Mouse (Mus musculus) hindbrain, postnatal 0 days (tissue): ENCODE results near the gene Chst7. TPM values are rescaled to one million over a fixed set of nuclear protein-coding genes. Genes with fewer than 3 reads are reported as not detected.
A peak's percentile ranks its signal among the peaks of the same experiment; 100 is the strongest.

Experiments used
- ATAC-seq: fragments of 200-750 bp; cut with Nextera tagmentation; 2 replicates; pipeline ENCODE4 v1.8.0; 2017; ENCODE audit warnings: mild to moderate bottlenecking, moderate TSS enrichment, moderate library complexity
- DNase-seq: peaks from one replicate; pipeline ENCODE4 v3.0.0-alpha.2; 2015; ENCODE audit warnings: low spot score
- H3K27ac ChIP-seq: fragments of 300-500 bp; sonication (generic); 2 replicates; pipeline ENCODE4 v1.5.1; 2014; ENCODE audit warnings: mild to moderate bottlenecking
- H3K27me3 ChIP-seq: fragments of 300-500 bp; sonication (generic); 2 replicates; pipeline ENCODE4 v1.6.1; 2014; ENCODE audit warnings: low read length, mixed read lengths; ENCODE audit not compliant: insufficient read depth
- H3K36me3 ChIP-seq: fragments of 300-500 bp; sonication (generic); 2 replicates; pipeline ENCODE4 v1.6.1; 2014; ENCODE audit warnings: low read length, mixed read lengths; ENCODE audit not compliant: insufficient read depth
- H3K4me1 ChIP-seq: fragments of 300-500 bp; sonication (generic); 2 replicates; pipeline ENCODE4 v1.6.1; 2014; ENCODE audit warnings: antibody characterized with exemption, low read length, mixed read lengths; ENCODE audit not compliant: insufficient read depth
- H3K4me2 ChIP-seq: fragments of 300-500 bp; sonication (generic); 2 replicates; pipeline ENCODE4 v1.6.1; 2014; ENCODE audit warnings: low read depth, mild to moderate bottlenecking, low read length, moderate library complexity, mixed read lengths
- H3K4me3 ChIP-seq: fragments of 300-500 bp; sonication (generic); 2 replicates; pipeline ENCODE4 v1.5.1; 2014; ENCODE audit warnings: low read length
- H3K9ac ChIP-seq: fragments of 300-500 bp; sonication (generic); replicated peaks from 2 replicates; pipeline ENCODE4 v1.6.1; 2014; ENCODE audit warnings: mild to moderate bottlenecking, low read length, moderate library complexity, mixed read lengths
- H3K9me3 ChIP-seq: fragments of 300-500 bp; sonication (generic); 2 replicates; pipeline ENCODE4 v1.6.1; 2016; ENCODE audit warnings: low read length, mixed read lengths
- CTCF ChIP-seq: IDR thresholded peaks from 2 replicates; pipeline ENCODE4 v1.5.1; 2016; ENCODE audit warnings: antibody characterized with exemption, control low read depth, low read depth
- WGBS: fragments of 180-500 bp; shearing (Covaris S2); extraction: QIAGEN DNeasy Blood & Tissue Kit; methylation state at CpG from one replicate; pipeline ENCODE4 v1.1.7; 2014; 5-methylcytosine and 5-hydroxymethylcytosine counted together
- polyA plus RNA-seq: library from polyadenylated mRNA; unstranded; fragments of >200 nt; fragmentation: Nextera tagmentation; extraction: Ambion mirVana; gene quantifications from 2 replicates; pipeline ENCODE4 v1.2.1, GENCODE M21; 2015
- total RNA-seq: library from RNA; depleted of rRNA; stranded (reverse); fragments of >200 nt; gene quantifications from 2 replicates; pipeline ENCODE4 v1.2.3, GENCODE M21; 2014; rRNA removed

The Chst7 gene
- total and polyA plus RNA-seq, 2 experiments from 2014 or later = 7.7 to 15.0 TPM

- DNase-seq (peak; percentile 3), ATAC-seq (no peak)
- Histone ChIP-seq H3K36me3 (no peaks in the 10 kb centered on the region), H3K9me3 (no peaks in the 10 kb centered on the region), H3K4me1 (no peaks in the 10 kb centered on the region), H3K27me3 (no peaks in the 10 kb centered on the region), H3K27ac (no peak overlapping the region), H3K4me2 (no peak overlapping the region), H3K4me3 (no peak overlapping the region), H3K9ac (no peak overlapping the region)
- no peak for TF ChIP-seq CTCF
Observed at GRCm38 (mm10) chrX:20066636-20067035, 7.3 kb downstream of the Chst7 start.

DNA sequence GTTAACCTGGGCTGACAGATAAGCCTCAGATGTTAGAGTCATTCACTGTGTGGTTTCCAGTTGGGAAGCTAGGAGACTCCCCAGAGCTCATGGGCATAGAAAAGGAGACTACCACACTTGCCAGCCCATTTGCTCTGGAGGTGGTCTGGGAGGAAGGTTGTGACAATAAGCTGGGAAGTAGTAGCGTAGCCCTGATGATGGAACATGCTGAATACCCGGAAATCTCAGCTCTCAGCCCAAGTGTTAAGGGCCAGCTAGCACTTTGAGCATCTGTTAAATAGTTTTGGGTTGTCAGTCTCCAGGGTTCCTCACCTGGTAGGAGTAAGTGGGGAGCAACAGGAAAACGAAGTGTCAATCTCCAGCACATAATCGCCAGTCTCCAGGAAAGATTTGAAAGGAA is 10.8 kb downstream of the Chst7 start:
- no peak for ATAC-seq
- Histone ChIP-seq H3K27me3 (no peaks in the 10 kb centered on the region), H3K4me1 (no peaks in the 10 kb centered on the region), H3K4me3 (no peak overlapping the region), H3K9me3 (no peaks in the 10 kb centered on the region), H3K9ac (no peak overlapping the region), H3K27ac (no peak overlapping the region), H3K4me2 (no peak overlapping the region), H3K36me3 (no peaks in the 10 kb centered on the region)
- WGBS = 65% methylated on average over 4 of the region's 4 CpGs
- no peak for TF ChIP-seq CTCF
- DNase-seq = no peak

DNA sequence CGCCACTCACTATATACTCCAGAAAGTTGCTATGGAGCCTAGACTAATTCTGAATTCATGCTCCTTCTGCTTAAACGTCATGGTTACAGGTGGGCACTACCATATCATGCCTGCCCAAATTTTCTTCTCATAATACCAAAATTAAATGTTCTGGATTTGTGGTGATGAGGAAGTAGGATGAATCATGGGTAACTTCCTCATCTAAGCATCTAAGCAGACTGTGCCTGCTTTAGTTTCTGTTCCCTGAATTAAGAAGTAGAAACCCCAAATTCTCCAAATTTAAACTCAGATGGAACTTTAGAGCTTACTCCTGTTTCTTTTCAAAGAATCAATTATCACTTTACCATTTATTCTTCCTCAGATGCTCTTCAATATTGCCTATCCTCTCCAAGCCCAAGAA is 58.4 kb downstream of the Chst7 start:
- no peaks in the 10 kb centered on the region for H3K9me3 ChIP-seq
- no peaks in the 10 kb centered on the region for H3K4me1 ChIP-seq
- ATAC-seq (no peak), DNase-seq (no peak)
- H3K4me3 ChIP-seq = no peak overlapping the region
- no peak overlapping the region for H3K27ac ChIP-seq
- WGBS = 69% methylated on average over 2 of the region's 2 CpGs
- H3K9ac ChIP-seq = no peak overlapping the region
- H3K4me2 ChIP-seq = no peak overlapping the region
- no peaks in the 10 kb centered on the region for H3K36me3 ChIP-seq
- no peak for TF ChIP-seq CTCF
- H3K27me3 ChIP-seq = no peaks in the 10 kb centered on the region

GRCm38 (mm10) chrX:20125481-20125880 is 66.1 kb downstream of the Chst7 start:
- Histone ChIP-seq H3K27me3 (no peaks in the 10 kb centered on the region), H3K36me3 (no peaks in the 10 kb centered on the region), H3K27ac (no peak overlapping the region), H3K4me1 (no peaks in the 10 kb centered on the region), H3K9me3 (no peaks in the 10 kb centered on the region), H3K4me2 (no peak overlapping the region), H3K9ac (no peak overlapping the region), H3K4me3 (no peak overlapping the region)
- no peak for ATAC-seq
- DNase-seq = no peak
- WGBS = 50% methylated on average over 2 of the region's 2 CpGs
- no peak for TF ChIP-seq CTCF

- Histone ChIP-seq H3K9ac (no peak overlapping the region), H3K9me3 (no peaks in the 10 kb centered on the region), H3K4me3 (no peak overlapping the region), H3K27ac (no peak overlapping the region), H3K4me1 (no peaks in the 10 kb centered on the region), H3K4me2 (no peak overlapping the region), H3K27me3 (no peaks in the 10 kb centered on the region), H3K36me3 (no peaks in the 10 kb centered on the region)
- no peak for TF ChIP-seq CTCF
- ATAC-seq = no peak
- DNase-seq = no peak
Observed at GRCm38 (mm10) chrX:20128951-20129350, 69.6 kb downstream of the Chst7 start.

GRCm38 (mm10) chrX:20129466-20129865 is 70.1 kb downstream of the Chst7 start:
- H3K9ac ChIP-seq = no peak overlapping the region
- H3K27ac ChIP-seq = no peak overlapping the region
- peak; percentile 1 for DNase-seq
- TF ChIP-seq CTCF = no peak
- no peaks in the 10 kb centered on the region for H3K4me1 ChIP-seq
- 85% methylated on average over 1 of the region's 1 CpGs for WGBS
- H3K4me2 ChIP-seq = no peak overlapping the region
- H3K9me3 ChIP-seq = no peaks in the 10 kb centered on the region
- H3K36me3 ChIP-seq = no peaks in the 10 kb centered on the region
- no peak overlapping the region for H3K4me3 ChIP-seq
- no peak for ATAC-seq
- no peaks in the 10 kb centered on the region for H3K27me3 ChIP-seq

Other genes with a start within 250 kb of the Chst7 start
- gene Slc9a7, start 232.2 kb downstream of the Chst7 start, total RNA-seq = 76.8 and 90.1 TPM in 2 replicates
- 13.0 and 13.7 TPM in 2 replicates for gene Slc9a7, start 232.2 kb downstream of the Chst7 start, polyA plus RNA-seq